Mouse (Mus musculus) frontal cortex, postnatal 36 days (tissue): ENCODE data around the gene Gm10057.
"Not testable (repeated sequence)": the region's sequence is repeated elsewhere in the genome, so short reads cannot be mapped to it uniquely, and the experiment has no call there.

Experiments
- DNase-seq, 2 experiments: peaks; one replicate each; pipeline ENCODE4 v3.0.0; 2022; ENCODE audit warnings: low spot score in 2 of 2

The Gm10057 gene

DNA sequence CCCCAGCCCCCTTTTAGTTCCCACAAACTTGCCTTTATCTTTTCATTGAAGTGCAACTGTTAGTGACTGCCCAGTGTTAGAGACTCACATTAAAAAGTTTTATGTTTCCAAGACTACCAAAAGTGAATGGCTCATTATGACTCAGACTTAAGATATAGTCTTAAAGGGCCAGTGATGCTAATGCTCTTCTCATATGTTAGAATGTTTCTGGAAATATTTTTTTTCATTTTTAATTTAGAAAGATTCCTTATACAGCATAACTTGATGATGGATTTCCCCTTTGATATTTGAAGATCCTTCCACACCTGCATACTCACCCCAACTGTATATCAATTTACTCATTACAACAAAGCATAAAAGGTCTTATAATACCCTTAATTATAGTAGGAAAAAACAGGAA is at the start of gene Gm10057:
Gm10057 (minus strand) TSS at position 101 of the 400 bp plus-strand sequence.
- DNase-seq, result not testable (repeated sequence)

DNA sequence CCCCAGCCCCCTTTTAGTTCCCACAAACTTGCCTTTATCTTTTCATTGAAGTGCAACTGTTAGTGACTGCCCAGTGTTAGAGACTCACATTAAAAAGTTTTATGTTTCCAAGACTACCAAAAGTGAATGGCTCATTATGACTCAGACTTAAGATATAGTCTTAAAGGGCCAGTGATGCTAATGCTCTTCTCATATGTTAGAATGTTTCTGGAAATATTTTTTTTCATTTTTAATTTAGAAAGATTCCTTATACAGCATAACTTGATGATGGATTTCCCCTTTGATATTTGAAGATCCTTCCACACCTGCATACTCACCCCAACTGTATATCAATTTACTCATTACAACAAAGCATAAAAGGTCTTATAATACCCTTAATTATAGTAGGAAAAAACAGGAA is 21.1 kb downstream of the Gm10057 start, which contains the start of gene 4921511M17Rik:
4921511M17Rik (minus strand) TSS at position 101 of the 400 bp plus-strand sequence.
- DNase-seq, result not testable (repeated sequence)

DNA sequence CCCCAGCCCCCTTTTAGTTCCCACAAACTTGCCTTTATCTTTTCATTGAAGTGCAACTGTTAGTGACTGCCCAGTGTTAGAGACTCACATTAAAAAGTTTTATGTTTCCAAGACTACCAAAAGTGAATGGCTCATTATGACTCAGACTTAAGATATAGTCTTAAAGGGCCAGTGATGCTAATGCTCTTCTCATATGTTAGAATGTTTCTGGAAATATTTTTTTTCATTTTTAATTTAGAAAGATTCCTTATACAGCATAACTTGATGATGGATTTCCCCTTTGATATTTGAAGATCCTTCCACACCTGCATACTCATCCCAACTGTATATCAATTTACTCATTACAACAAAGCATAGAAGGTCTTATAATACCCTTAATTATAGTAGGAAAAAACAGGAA is 42.3 kb downstream of the Gm10057 start, which contains the start of gene Samt1:
Samt1 (minus strand) TSS at position 101 of the 400 bp plus-strand sequence.
- not testable (repeated sequence) for DNase-seq
